Mouse (Mus musculus) lung, postnatal 0 days (tissue): Measurements from ENCODE around the gene Nln. TPM values are rescaled to one million over a fixed set of nuclear protein-coding genes. Genes with fewer than 3 reads are reported as not detected.

Experiments
- ATAC-seq: fragments of 200-750 bp; cut with Nextera tagmentation; 2 replicates; pipeline ENCODE4 v1.8.0; 2017; ENCODE audit warnings: moderate library complexity
- DNase-seq: peaks from one replicate; pipeline ENCODE4 v3.0.0-alpha.2; 2016; ENCODE audit warnings: low spot score
- H3K27ac ChIP-seq: fragments of 300-500 bp; sonication (generic); 2 replicates; pipeline ENCODE4 v1.5.1; 2014; ENCODE audit warnings: antibody characterized with exemption, mild to moderate bottlenecking, low read length, mixed read lengths
- H3K27me3 ChIP-seq: fragments of 300-500 bp; sonication (generic); replicated peaks from 2 replicates; pipeline ENCODE4 v1.6.1; 2014; ENCODE audit warnings: low read length, mixed read lengths; ENCODE audit not compliant: insufficient read depth
- H3K36me3 ChIP-seq: fragments of 300-500 bp; sonication (generic); 2 replicates; pipeline ENCODE4 v1.6.1; 2014; ENCODE audit warnings: low read length, mixed read lengths; ENCODE audit not compliant: insufficient read depth
- H3K4me1 ChIP-seq: fragments of 300-500 bp; sonication (generic); 2 replicates; pipeline ENCODE4 v1.6.1; 2014; ENCODE audit warnings: antibody characterized with exemption, low read depth, low read length, mixed read lengths; ENCODE audit not compliant: insufficient read depth
- H3K4me2 ChIP-seq: fragments of 300-500 bp; sonication (generic); replicated peaks from 2 replicates; pipeline ENCODE4 v1.6.1; 2014; ENCODE audit warnings: low read depth, mild to moderate bottlenecking, low read length, moderate library complexity, mixed read lengths
- H3K4me3 ChIP-seq: fragments of 300-500 bp; sonication (generic); 2 replicates; pipeline ENCODE4 v1.5.1; 2014; ENCODE audit warnings: low read depth, low read length
- H3K9ac ChIP-seq: fragments of 300-500 bp; sonication (generic); replicated peaks from 2 replicates; pipeline ENCODE4 v1.6.1; 2014; ENCODE audit warnings: low read depth, mild to moderate bottlenecking
- H3K9me3 ChIP-seq: fragments of 300-500 bp; sonication (generic); 2 replicates; pipeline ENCODE4 v1.6.1; 2016; ENCODE audit warnings: low read length, mixed read lengths
- CTCF ChIP-seq: IDR thresholded peaks from 2 replicates; pipeline ENCODE4 v1.5.1; 2016; ENCODE audit warnings: antibody characterized with exemption, mild to moderate bottlenecking
- EP300 ChIP-seq: IDR thresholded peaks from 2 replicates; pipeline ENCODE4 v1.6.1; 2016; ENCODE audit warnings: antibody characterized with exemption, mild to moderate bottlenecking, control low read depth
- WGBS: fragments of 180-500 bp; shearing (Covaris S2); extraction: QIAGEN DNeasy Blood & Tissue Kit; methylation state at CpG from one replicate; pipeline ENCODE4 v1.1.7; 2014; 5-methylcytosine and 5-hydroxymethylcytosine counted together
- polyA plus RNA-seq: library from polyadenylated mRNA; unstranded; fragments of >200 nt; fragmentation: Nextera tagmentation; extraction: Ambion mirVana; gene quantifications from 2 replicates; pipeline ENCODE4 v1.2.1, GENCODE M21; 2015

Nln gene
- polyA plus RNA-seq = 13.0 and 16.7 TPM in 2 replicates

DNA sequence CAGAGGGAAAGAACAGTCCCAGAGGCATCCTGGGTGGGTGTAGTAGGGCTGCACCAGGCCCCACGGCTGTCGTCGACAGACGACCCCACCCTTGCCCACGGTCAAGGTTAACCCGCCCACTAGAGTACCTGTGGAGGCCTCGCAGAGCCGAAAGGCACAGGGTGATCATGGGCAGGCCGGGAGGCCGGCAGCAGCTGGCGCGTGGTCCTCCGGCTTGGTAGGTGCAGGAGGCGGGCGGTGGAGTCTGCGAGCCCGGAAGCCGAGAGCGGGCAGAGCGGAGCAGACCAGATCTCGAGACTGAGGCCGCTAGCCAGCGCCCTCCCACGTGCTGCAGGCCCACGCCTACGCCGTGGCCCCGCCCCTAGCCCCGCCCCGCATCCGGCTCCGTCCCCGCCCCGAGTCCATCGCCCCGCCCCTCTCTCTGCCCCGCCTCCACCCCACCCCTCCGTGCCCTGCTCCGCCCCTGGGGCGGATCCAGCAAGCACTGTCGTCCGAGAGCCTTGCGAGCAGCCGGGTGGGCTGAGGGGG lies at the start of gene Nln, which contains the start of gene Sgtb:
Nln (minus strand) TSS at position 327 of the 528 bp plus-strand sequence.
Sgtb (plus strand) TSS at position 454 of the 528 bp plus-strand sequence.
- Histone ChIP-seq H3K27ac (peak within 1 kb of the TSS; percentile 59; the same call in 1 of the 2 replicates), H3K9ac (peak within 1 kb of the TSS; percentile 59), H3K36me3 (no peaks in the 10 kb centered on the region), H3K4me2 (peak within 1 kb of the TSS; percentile 99), H3K27me3 (no peaks in the 10 kb centered on the region), H3K4me3 (peak within 1 kb of the TSS; percentile 77), H3K4me1 (peaks cover 3% of the 10 kb centered on the region; the same call in 1 of the 2 replicates), H3K9me3 (no peaks in the 10 kb centered on the region)
- WGBS = 0% methylated on average over 33 of the region's 44 CpGs
- ATAC-seq (peak; percentile 98), DNase-seq (peak; percentile 95)
- no peak for TF ChIP-seq CTCF
- no peak for TF ChIP-seq EP300

DNA sequence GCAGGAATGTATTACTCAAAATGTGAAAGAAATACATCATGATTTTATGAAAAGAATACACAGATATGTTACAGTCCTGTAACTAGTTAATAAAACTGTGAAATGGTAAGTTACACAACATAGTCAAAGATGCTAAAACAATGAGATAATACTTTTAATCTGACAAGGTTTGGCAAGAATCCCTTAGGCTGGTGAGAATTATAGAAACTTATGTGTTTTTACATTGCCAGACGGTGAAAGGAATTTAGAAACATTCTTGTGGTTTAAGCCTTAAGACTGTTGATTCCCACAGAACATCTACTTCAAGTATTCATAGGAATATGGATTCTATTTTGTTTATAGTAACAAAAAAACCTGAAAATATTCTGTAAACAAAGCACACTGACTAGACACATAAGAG lies 46.3 kb upstream of the Nln start:
- Histone ChIP-seq H3K27ac (no peak overlapping the region), H3K36me3 (0 out of 2 replicates have a peak, but pooled peaks cover 6% of the 10 kb centered on the region), H3K4me3 (no peak overlapping the region), H3K27me3 (no peaks in the 10 kb centered on the region), H3K4me2 (no peak overlapping the region), H3K9ac (no peak overlapping the region), H3K4me1 (no peaks in the 10 kb centered on the region), H3K9me3 (no peaks in the 10 kb centered on the region)
- no peak for TF ChIP-seq CTCF
- TF ChIP-seq EP300 = no peak
- DNase-seq (no peak), ATAC-seq (no peak)
- 52% methylated on average over 1 of the region's 1 CpGs for WGBS

DNA sequence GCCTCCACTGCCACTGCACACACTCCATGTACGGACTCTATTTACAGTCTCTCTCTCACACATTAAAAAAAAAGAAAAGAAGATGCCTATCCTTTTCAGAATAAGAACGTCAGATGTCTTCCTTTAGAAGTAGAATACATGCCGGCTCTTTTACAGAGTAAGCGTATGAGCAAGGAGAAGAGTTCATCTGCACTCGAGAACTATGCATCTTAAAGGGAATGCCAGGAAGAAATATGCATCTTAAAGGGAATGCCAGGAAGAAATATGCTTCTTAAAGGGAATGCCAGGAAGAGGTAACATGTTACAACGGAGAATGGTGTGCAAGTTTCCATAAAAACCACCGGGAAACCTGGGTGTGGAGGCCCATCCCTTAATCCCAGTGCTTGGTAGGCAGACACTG lies 45.7 kb upstream of the Nln start:
- no peak for ATAC-seq
- H3K27ac ChIP-seq = no peak overlapping the region
- WGBS = 88% methylated on average over 7 of the region's 7 CpGs

GRCm38 (mm10) chr13:104154180-104154579 lies 44.8 kb upstream of the Nln start:
- H3K36me3 ChIP-seq = no peaks in the 10 kb centered on the region
- 91% methylated on average over 5 of the region's 5 CpGs for WGBS

More for the DNA sequence above, 45.7 kb upstream of the Nln start:
- no peak for TF ChIP-seq CTCF
- no peak for TF ChIP-seq EP300
- Histone ChIP-seq H3K9me3 (no peaks in the 10 kb centered on the region), H3K4me1 (no peaks in the 10 kb centered on the region), H3K4me2 (no peak overlapping the region), H3K27me3 (no peaks in the 10 kb centered on the region), H3K4me3 (no peak overlapping the region), H3K9ac (no peak overlapping the region), H3K36me3 (0 out of 2 replicates have a peak, but pooled peaks cover 6% of the 10 kb centered on the region)
- DNase-seq = no peak

GRCm38 (mm10) chr13:104145646-104146045 lies 36.2 kb upstream of the Nln start:
- H3K4me2 ChIP-seq = no peak overlapping the region

More at GRCm38 (mm10) chr13:104154180-104154579, 44.8 kb upstream of the Nln start:
- H3K9ac ChIP-seq = no peak overlapping the region
- no peaks in the 10 kb centered on the region for H3K27me3 ChIP-seq
- H3K4me2 ChIP-seq = no peak overlapping the region
- H3K27ac ChIP-seq = no peak overlapping the region
- H3K9me3 ChIP-seq = no peaks in the 10 kb centered on the region
- H3K4me3 ChIP-seq = no peak overlapping the region
- DNase-seq = no peak
- H3K4me1 ChIP-seq = no peaks in the 10 kb centered on the region
- no peak for TF ChIP-seq CTCF
- TF ChIP-seq EP300 = no peak
- no peak for ATAC-seq

GRCm38 (mm10) chr13:104144871-104145270 lies 35.5 kb upstream of the Nln start:
- peaks cover 30% of the 10 kb centered on the region; the same call in 1 of the 2 replicates for H3K36me3 ChIP-seq

More at GRCm38 (mm10) chr13:104145646-104146045, 36.2 kb upstream of the Nln start:
- no peaks in the 10 kb centered on the region for H3K27me3 ChIP-seq
- DNase-seq = no peak
- no peak overlapping the region for H3K27ac ChIP-seq
- TF ChIP-seq EP300 (no peak), CTCF (no peak)
- H3K4me3 ChIP-seq = no peak overlapping the region
- H3K9ac ChIP-seq = no peak overlapping the region
- no peaks in the 10 kb centered on the region for H3K4me1 ChIP-seq
- WGBS = 90% methylated on average over 3 of the region's 3 CpGs
- no peak for ATAC-seq
- peaks cover 30% of the 10 kb centered on the region; the same call in 1 of the 2 replicates for H3K36me3 ChIP-seq
- no peaks in the 10 kb centered on the region for H3K9me3 ChIP-seq

More at GRCm38 (mm10) chr13:104144871-104145270, 35.5 kb upstream of the Nln start:
- no peaks in the 10 kb centered on the region for H3K4me1 ChIP-seq
- no peaks in the 10 kb centered on the region for H3K9me3 ChIP-seq
- DNase-seq (no peak), ATAC-seq (no peak)
- TF ChIP-seq EP300 (no peak), CTCF (no peak)
- H3K4me2 ChIP-seq = no peak overlapping the region
- 77% methylated on average over 9 of the region's 9 CpGs for WGBS
- H3K27ac ChIP-seq = no peak overlapping the region
- H3K4me3 ChIP-seq = no peak overlapping the region
- no peaks in the 10 kb centered on the region for H3K27me3 ChIP-seq
- H3K9ac ChIP-seq = no peak overlapping the region
